Mouse (Mus musculus) gastrocnemius, postnatal 10 days (tissue): ENCODE results near the gene Daglb. TPM values are rescaled to one million over a fixed set of nuclear protein-coding genes. Genes with fewer than 3 reads are reported as not detected.

ENCODE experiments used
- DNase-seq: peaks from one replicate; pipeline ENCODE4 v3.0.0; 2021; ENCODE audit warnings: mixed read lengths
- long read RNA-seq, 2 experiments: library from polyadenylated mRNA; stranded (forward); transcript quantifications; one replicate each; pipeline ENCODE4 v2.0.0; 2021
- total RNA-seq, 2 experiments: library from RNA; stranded (reverse); gene quantifications; 2 replicates each; pipeline ENCODE4 v1.2.3; 2021

Gene Daglb
- 1 to 10 TPM; 4.2 to 5.7 TPM for total RNA-seq
- long read RNA-seq, experiment 1, full-length matches to known transcripts: 11 of 17 reads
- long read RNA-seq, experiment 1, partial matches to known transcripts: 0 of 17 reads
- long read RNA-seq, experiment 1, other reads (novel, unspliced or antisense): 6 of 17 reads
- long read RNA-seq, experiment 2, full-length matches to known transcripts: 6 of 8 reads
- long read RNA-seq, experiment 2, partial matches to known transcripts: 0 of 8 reads
- long read RNA-seq, experiment 2, other reads (novel, unspliced or antisense): 2 of 8 reads

GRCm38 (mm10) chr5:143464100-143464756, at the start of gene Daglb:
TSS of gene Daglb (plus strand) at chr5:143464584.
- DNase-seq: peak; percentile 88

GRCm38 (mm10) chr5:143421484-143421883, 42.9 kb upstream of the Daglb start:
- no peak for DNase-seq

- DNase-seq: no peak
Measured at GRCm38 (mm10) chr5:143422990-143423389, 41.4 kb upstream of the Daglb start.

- peak; percentile 62 for DNase-seq
Measured at GRCm38 (mm10) chr5:143423899-143424519, 40.4 kb upstream of the Daglb start.

GRCm38 (mm10) chr5:143434421-143434820, 30.0 kb upstream of the Daglb start:
- DNase-seq: peak; percentile 73

GRCm38 (mm10) chr5:143441298-143441697, 23.1 kb upstream of the Daglb start:
- DNase-seq: no peak

GRCm38 (mm10) chr5:143441753-143442152, 22.6 kb upstream of the Daglb start:
- no peak for DNase-seq

GRCm38 (mm10) chr5:143463671-143464070, 713 bp upstream of the Daglb start:
- DNase-seq: no peak

- no peak for DNase-seq
Measured at GRCm38 (mm10) chr5:143464757-143465118, 354 bp downstream of the Daglb start.

- no peak for DNase-seq
Measured at GRCm38 (mm10) chr5:143465156-143466085, 1.0 kb downstream of the Daglb start.

GRCm38 (mm10) chr5:143466891-143467669, 2.7 kb downstream of the Daglb start:
- no peak for DNase-seq

- DNase-seq: no peak
Measured at GRCm38 (mm10) chr5:143467931-143468330, 3.5 kb downstream of the Daglb start.

- DNase-seq: no peak
Measured at GRCm38 (mm10) chr5:143469628-143470027, 5.2 kb downstream of the Daglb start.

GRCm38 (mm10) chr5:143470421-143471164, 6.2 kb downstream of the Daglb start:
- DNase-seq: peak; percentile 32

GRCm38 (mm10) chr5:143471165-143471546, 6.8 kb downstream of the Daglb start:
- DNase-seq: no peak

GRCm38 (mm10) chr5:143471953-143472618, 7.7 kb downstream of the Daglb start:
- no peak for DNase-seq

GRCm38 (mm10) chr5:143475153-143475844, 10.9 kb downstream of the Daglb start:
- DNase-seq: no peak

- DNase-seq: no peak
Measured at GRCm38 (mm10) chr5:143476013-143476412, 11.6 kb downstream of the Daglb start.

GRCm38 (mm10) chr5:143477901-143478300, 13.5 kb downstream of the Daglb start:
- DNase-seq: no peak

- no peak for DNase-seq
Measured at GRCm38 (mm10) chr5:143484955-143485354, 20.6 kb downstream of the Daglb start.
